Mouse (Mus musculus) myocyte (in vitro differentiated cells): ENCODE measurements around the gene Cox5b. TPM values are rescaled to one million over a fixed set of nuclear protein-coding genes. Genes with fewer than 3 reads are reported as not detected.

Source experiments
- H3K27me3 ChIP-seq: one replicate; pipeline ENCODE4 v1.6.1; 2011; ENCODE audit not compliant: control insufficient read depth, insufficient read depth, insufficient read length
- H3K36me3 ChIP-seq: one replicate; pipeline ENCODE4 v1.6.1; 2011; ENCODE audit not compliant: control insufficient read depth, insufficient read depth
- H3K4me2 ChIP-seq: one replicate; pipeline ENCODE4 v1.6.1; 2011; ENCODE audit warnings: low read depth, control low read depth
- H3K4me3 ChIP-seq: one replicate; pipeline ENCODE4 v1.5.1; 2011; ENCODE audit warnings: mild to moderate bottlenecking, control low read depth, moderate library complexity
- H3K79me2 ChIP-seq: one replicate; pipeline ENCODE4 v1.6.1; 2011; ENCODE audit not compliant: control insufficient read depth, insufficient read depth
- H3ac ChIP-seq: one replicate; pipeline ENCODE4 v1.6.1; 2011; ENCODE audit not compliant: control insufficient read depth, insufficient read length
- CEBPB ChIP-seq: IDR thresholded peaks from 2 replicates; pipeline ENCODE4 v1.6.1; 2011; ENCODE audit warnings: mild to moderate bottlenecking, moderate library complexity; ENCODE audit not compliant: poor library complexity, insufficient read depth, severe bottlenecking
- E2F4 ChIP-seq: IDR thresholded peaks from one replicate; pipeline ENCODE4 v1.6.1; 2011; ENCODE audit warnings: mild to moderate bottlenecking, control low read depth, moderate library complexity; ENCODE audit not compliant: insufficient read depth
- MAX ChIP-seq: IDR thresholded peaks from one replicate; pipeline ENCODE4 v1.6.1; 2011; ENCODE audit warnings: low read depth, mild to moderate bottlenecking, control low read depth
- MYOD1 ChIP-seq, 3 experiments: IDR thresholded peaks; one replicate each; pipeline ENCODE4 v1.6.1; 2011; ENCODE audit warnings: control low read depth in 2 of 3, low read depth in 2 of 3, mild to moderate bottlenecking in 2 of 3, moderate library complexity in 1 of 3; ENCODE audit not compliant: insufficient read length in 2 of 3, control insufficient read depth in 1 of 3
- MYOG ChIP-seq, 3 experiments: IDR thresholded peaks; one replicate each; pipeline ENCODE4 v1.6.1; 2011; ENCODE audit warnings: control low read depth in 2 of 3, low read depth in 2 of 3, mild to moderate bottlenecking in 2 of 3; ENCODE audit not compliant: insufficient read length in 2 of 3, control insufficient read depth in 1 of 3, insufficient read depth in 1 of 3
- POLR2A ChIP-seq: IDR thresholded peaks from one replicate; pipeline ENCODE4 v1.6.1; 2011; ENCODE audit warnings: low read depth, mild to moderate bottlenecking, control low read depth, moderate library complexity; ENCODE audit not compliant: insufficient read length
- POLR2AphosphoS2 ChIP-seq: IDR thresholded peaks from one replicate; pipeline ENCODE4 v1.6.1; 2011; ENCODE audit warnings: low read depth, control low read depth; ENCODE audit not compliant: insufficient read length
- REST ChIP-seq: IDR thresholded peaks from one replicate; pipeline ENCODE4 v1.6.1; 2011; ENCODE audit warnings: mild to moderate bottlenecking, control low read depth, moderate library complexity; ENCODE audit not compliant: insufficient read depth, insufficient read length
- SRF ChIP-seq: IDR thresholded peaks from one replicate; pipeline ENCODE4 v1.6.1; 2011; ENCODE audit warnings: low read depth; ENCODE audit not compliant: control insufficient read depth, insufficient read length
- TCF12 ChIP-seq: IDR thresholded peaks from one replicate; pipeline ENCODE4 v1.6.1; 2011; ENCODE audit warnings: mild to moderate bottlenecking, control low read depth; ENCODE audit not compliant: poor library complexity, insufficient read depth, severe bottlenecking
- TCF3 ChIP-seq: IDR thresholded peaks from one replicate; pipeline ENCODE4 v1.6.1; 2011; ENCODE audit warnings: low read depth, control low read depth; ENCODE audit not compliant: insufficient read length
- USF1 ChIP-seq: IDR thresholded peaks from one replicate; pipeline ENCODE4 v1.6.1; 2011; ENCODE audit warnings: low read depth, mild to moderate bottlenecking, control low read depth, moderate library complexity
- polyA plus RNA-seq: library from polyadenylated mRNA; unstranded; fragments of >200 nt; fragmentation: generic; extraction: Trizol; gene quantifications from one replicate; pipeline ENCODE4 v1.2.1, GENCODE M21; 2012; ENCODE audit warnings: missing spikeins

The Cox5b gene
- polyA plus RNA-seq: 1,086 TPM

DNA sequence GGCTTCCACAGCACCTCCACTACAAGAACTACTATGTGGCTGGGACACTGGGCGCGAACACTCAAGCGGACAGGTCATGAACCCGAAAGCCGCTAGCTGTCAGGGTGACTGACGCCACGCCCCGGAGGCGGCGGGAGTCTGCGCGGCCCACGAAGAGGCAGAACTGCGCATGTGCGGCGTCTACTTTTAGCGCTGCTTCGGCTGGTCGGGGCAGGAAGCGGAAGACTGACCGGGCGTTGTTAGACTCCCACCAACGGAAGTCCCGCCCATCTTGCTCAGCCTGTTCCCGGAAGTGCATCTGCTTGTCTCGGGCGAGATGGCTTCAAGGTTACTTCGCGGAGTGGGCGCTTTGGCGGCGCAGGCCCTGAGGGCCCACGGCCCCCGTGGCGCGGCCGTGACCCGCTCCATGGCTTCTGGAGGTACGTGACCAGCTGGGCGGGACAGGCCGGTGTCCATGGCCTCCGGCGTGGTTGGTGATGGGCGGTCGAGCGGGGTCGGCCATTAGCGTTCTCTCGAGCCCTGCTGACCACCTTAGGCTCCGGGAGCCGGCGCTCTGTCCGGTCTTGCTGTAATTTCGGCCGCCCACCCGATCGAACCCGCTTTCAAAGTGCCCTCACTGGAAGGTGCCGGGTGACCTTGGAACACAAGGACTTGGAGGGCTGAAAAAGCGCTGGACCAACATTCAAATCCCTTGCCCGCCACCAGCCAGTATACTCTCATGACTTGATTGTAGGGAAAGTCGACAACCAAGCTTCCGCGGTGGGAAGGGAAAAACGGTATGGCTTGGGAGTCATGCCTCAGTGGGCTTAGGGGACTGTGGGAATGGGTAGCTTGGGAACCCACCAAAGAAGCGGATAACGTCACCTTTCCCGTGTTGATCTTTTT, at the start of gene Cox5b:
Cox5b (plus strand) TSS at position 179 of the 885 bp plus-strand sequence.
- H3ac ChIP-seq: peak within 1 kb of the TSS; percentile 94
- TF ChIP-seq E2F4 (no peak), POLR2AphosphoS2 (peak; percentile 57), POLR2A (peak; percentile 68)

DNA sequence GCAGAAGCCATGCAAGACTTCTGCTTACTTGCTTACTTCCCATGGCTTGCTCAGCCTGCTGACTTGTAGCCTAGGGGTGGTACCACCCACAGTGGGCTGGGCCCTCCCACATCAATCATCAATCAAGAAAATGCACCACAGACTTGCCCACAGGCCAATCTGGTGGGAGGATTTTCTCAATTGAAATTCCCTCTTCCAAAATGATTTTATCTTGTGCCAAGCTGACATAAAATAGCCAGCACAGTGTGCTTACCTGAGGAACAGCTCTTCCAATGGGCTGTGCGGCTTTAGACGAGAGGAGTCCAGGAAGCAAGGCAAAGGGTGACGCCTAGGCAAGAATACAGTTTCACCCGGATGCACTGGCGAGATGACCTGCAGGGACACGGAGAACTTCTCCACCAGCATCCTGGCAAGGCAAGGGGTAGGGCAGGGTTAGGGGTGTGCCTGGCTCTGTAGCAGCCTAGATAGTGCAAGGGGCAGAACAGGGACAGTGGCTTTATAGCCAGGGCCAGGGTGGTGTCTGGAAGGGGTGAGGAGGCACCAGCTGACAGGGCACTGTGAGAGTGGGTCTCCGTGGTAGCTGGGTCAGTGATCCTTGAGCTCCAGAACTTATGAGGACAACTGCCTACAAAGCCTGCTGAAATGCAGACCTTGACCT, 47.2 kb upstream of the Cox5b start:
- no peak overlapping the region for H3K4me2 ChIP-seq
- H3K36me3 ChIP-seq: no peaks in the 10 kb centered on the region
- H3K79me2 ChIP-seq: no peaks in the 10 kb centered on the region
- TF ChIP-seq USF1: no peak
- no peak for TF ChIP-seq POLR2A
- TF ChIP-seq POLR2AphosphoS2: no peak
- no peak for TF ChIP-seq REST
- TF ChIP-seq TCF12: no peak
- TF ChIP-seq MYOD1 (IDR thresholded peaks at IDR 0.05; ENCODE audit: control insufficient read depth in 1 of 3, insufficient read length in 2 of 3, low read depth in 2 of 3): no peak
- no peak for TF ChIP-seq E2F4
- no peak for TF ChIP-seq MYOG (IDR thresholded peaks at IDR 0.05; ENCODE audit: control insufficient read depth in 1 of 3, insufficient read depth in 1 of 3, insufficient read length in 2 of 3, low read depth in 2 of 3)
- no peak for TF ChIP-seq SRF
- TF ChIP-seq CEBPB: no peak
- no peak for TF ChIP-seq MAX
- TF ChIP-seq TCF3: no peak
- no peak overlapping the region for H3ac ChIP-seq
- no peaks in the 10 kb centered on the region for H3K27me3 ChIP-seq
- H3K4me3 ChIP-seq: no peak overlapping the region

More for the DNA sequence above, at the start of gene Cox5b:
- peaks cover 8% of the 10 kb centered on the region for H3K36me3 ChIP-seq
- peak within 1 kb of the TSS; percentile 74 for H3K4me3 ChIP-seq
- H3K79me2 ChIP-seq: peaks cover 13% of the 10 kb centered on the region
- H3K4me2 ChIP-seq: peak within 1 kb of the TSS; percentile 97
- no peaks in the 10 kb centered on the region for H3K27me3 ChIP-seq

DNA sequence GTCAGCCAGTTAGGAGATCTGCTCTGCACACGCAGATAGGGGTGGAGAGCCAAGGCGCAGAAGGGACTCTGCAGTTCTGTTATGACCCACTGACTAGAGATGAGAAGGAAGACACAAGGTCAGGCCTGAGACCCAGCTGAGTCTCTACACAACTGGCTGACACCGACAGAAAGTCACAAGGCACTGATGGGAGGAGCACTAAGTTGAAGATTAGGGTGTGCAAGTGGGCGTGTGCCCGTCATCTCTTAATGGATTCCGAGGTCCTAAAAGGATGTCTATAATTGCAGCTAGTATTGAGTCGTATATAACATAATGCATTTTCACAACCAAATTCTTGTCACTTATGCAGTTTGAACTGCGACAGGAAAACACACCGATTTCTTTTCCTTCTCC, 46.6 kb upstream of the Cox5b start:
- Histone ChIP-seq H3K27me3 (no peaks in the 10 kb centered on the region), H3ac (no peak overlapping the region), H3K4me2 (no peak overlapping the region), H3K79me2 (no peaks in the 10 kb centered on the region), H3K4me3 (no peak overlapping the region), H3K36me3 (no peaks in the 10 kb centered on the region)
- no peak for TF ChIP-seq POLR2AphosphoS2
- TF ChIP-seq MYOD1 (IDR thresholded peaks at IDR 0.05; ENCODE audit: control insufficient read depth in 1 of 3, insufficient read length in 2 of 3, low read depth in 2 of 3): no peak
- no peak for TF ChIP-seq E2F4
- no peak for TF ChIP-seq USF1
- TF ChIP-seq REST: no peak
- TF ChIP-seq POLR2A: no peak
- TF ChIP-seq MAX: no peak
- TF ChIP-seq MYOG (IDR thresholded peaks at IDR 0.05; ENCODE audit: control insufficient read depth in 1 of 3, insufficient read depth in 1 of 3, insufficient read length in 2 of 3, low read depth in 2 of 3): no peak
- TF ChIP-seq CEBPB: no peak
- no peak for TF ChIP-seq TCF3
- no peak for TF ChIP-seq TCF12
- no peak for TF ChIP-seq SRF

DNA sequence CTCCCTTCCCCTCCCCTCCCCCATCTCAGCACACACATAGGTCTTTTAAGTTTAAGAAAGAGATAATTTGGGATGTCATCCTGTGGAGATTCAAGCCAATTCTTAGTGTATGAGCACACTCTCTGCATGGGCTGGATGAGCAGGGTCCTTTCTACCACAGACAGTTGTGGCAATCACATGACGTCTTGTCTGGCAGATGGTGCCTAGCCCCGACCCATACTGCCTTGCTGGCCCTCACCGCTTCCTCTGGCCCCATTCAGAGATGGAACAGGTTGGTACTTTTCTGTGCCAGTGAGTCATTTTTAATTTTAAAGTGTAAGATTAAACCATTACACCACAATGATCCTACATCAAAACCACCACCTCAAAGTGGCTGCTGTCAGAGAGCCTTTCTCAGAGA, 45.0 kb upstream of the Cox5b start:
- H3K79me2 ChIP-seq: no peaks in the 10 kb centered on the region
- no peak overlapping the region for H3ac ChIP-seq
- no peaks in the 10 kb centered on the region for H3K36me3 ChIP-seq
- peak overlapping the region; percentile 15 for H3K4me2 ChIP-seq
- TF ChIP-seq MYOG (IDR thresholded peaks at IDR 0.05; ENCODE audit: control insufficient read depth in 1 of 3, insufficient read depth in 1 of 3, insufficient read length in 2 of 3, low read depth in 2 of 3): peak in 2 of 3 experiments; percentile 8 to 59
- no peak for TF ChIP-seq TCF12
- TF ChIP-seq E2F4: no peak
- peak in 2 of 3 experiments; percentile 51 to 83 for TF ChIP-seq MYOD1 (IDR thresholded peaks at IDR 0.05; ENCODE audit: control insufficient read depth in 1 of 3, insufficient read length in 2 of 3, low read depth in 2 of 3)
- no peak for TF ChIP-seq REST
- H3K27me3 ChIP-seq: no peaks in the 10 kb centered on the region
- no peak overlapping the region for H3K4me3 ChIP-seq

DNA sequence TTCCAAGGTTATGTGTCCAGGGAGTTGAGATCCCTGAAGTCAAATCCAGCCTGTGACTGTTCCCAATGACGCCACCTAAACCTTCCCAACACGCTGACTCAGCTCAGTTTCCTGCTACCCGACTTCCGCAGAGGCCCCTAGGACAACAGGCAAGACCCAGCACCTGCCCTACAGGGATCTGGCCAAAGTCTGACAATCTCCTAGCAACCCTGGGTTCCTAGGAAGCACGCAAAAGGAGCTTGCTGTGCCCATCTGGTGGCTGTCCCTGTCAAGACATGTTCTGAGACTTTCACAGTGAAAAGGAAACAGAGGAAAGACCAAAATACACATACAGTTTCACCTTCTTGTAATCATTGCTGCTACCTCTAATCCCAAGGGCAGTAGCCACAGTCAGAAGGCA, 43.6 kb upstream of the Cox5b start:
- Histone ChIP-seq H3ac (no peak overlapping the region), H3K36me3 (no peaks in the 10 kb centered on the region), H3K4me3 (no peak overlapping the region), H3K79me2 (no peaks in the 10 kb centered on the region), H3K27me3 (no peaks in the 10 kb centered on the region), H3K4me2 (no peak overlapping the region)
- TF ChIP-seq CEBPB (no peak), POLR2A (no peak), E2F4 (no peak), MAX (no peak), REST (no peak), TCF3 (no peak), TCF12 (no peak), USF1 (no peak), POLR2AphosphoS2 (no peak), MYOD1 (IDR thresholded peaks at IDR 0.05; ENCODE audit: control insufficient read depth in 1 of 3, insufficient read length in 2 of 3, low read depth in 2 of 3) (peak in 2 of 3 experiments; percentile 47 to 71), SRF (no peak), MYOG (IDR thresholded peaks at IDR 0.05; ENCODE audit: control insufficient read depth in 1 of 3, insufficient read depth in 1 of 3, insufficient read length in 2 of 3, low read depth in 2 of 3) (peak in 1 of 3 experiments; percentile 42)
